Mouse (Mus musculus) spleen, adult 2 months (tissue): ENCODE measurements around the gene Ptprr.

Experiments used
- CTCF ChIP-seq: fragments of 200-500 bp; IDR thresholded peaks from 2 replicates; pipeline ENCODE4 v1.5.1; 2011; ENCODE audit warnings: mild to moderate bottlenecking, inconsistent platforms; ENCODE audit not compliant: insufficient read depth, insufficient read length, insufficient replicate concordance; ENCODE audit errors: extremely low read depth
- POLR2A ChIP-seq: fragments of 200-500 bp; IDR thresholded peaks from 2 replicates; pipeline ENCODE4 v1.6.1; 2011; ENCODE audit warnings: low read depth, low read length, inconsistent platforms

DNA sequence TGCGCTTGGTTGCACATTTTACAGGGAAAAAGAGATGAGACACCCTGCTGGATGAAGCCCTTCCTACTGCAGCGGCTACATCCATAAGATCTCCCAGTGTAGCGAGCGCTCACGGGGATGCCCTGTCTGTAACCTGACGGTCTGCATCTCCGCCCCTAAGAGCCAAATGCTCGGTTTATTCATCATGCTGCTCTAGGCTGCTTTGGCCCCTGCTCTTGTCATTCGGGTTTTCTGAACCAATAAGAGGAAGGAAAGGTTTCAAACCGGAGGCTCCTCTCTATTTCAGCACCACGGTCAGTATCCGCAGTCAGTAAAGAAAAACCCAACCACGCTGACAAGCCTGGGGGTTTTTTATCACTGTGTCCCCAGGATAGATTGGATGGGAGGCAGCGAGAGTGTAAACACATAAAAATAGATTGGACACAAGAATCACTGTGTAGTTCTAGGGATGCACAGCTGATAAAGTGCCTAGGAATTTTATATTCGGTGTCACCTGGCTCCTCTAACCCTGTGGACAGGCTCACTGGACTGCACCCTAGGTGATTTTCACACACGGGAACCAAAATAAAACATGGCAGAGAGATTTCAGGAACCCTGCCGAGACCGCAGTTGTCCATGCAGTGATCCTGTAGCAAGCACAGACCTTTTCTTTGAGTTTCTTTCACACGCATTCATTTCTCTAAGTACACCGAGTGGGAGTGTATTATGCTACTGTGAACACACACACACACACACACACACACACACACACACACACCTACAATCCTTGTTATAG lies 1.3 kb downstream of the Ptprr start:
- TF ChIP-seq CTCF = no peak
- no peak for TF ChIP-seq POLR2A
